Mouse (Mus musculus): Measurements from ENCODE around the gene Pcsk6.

The Pcsk6 gene

DNA sequence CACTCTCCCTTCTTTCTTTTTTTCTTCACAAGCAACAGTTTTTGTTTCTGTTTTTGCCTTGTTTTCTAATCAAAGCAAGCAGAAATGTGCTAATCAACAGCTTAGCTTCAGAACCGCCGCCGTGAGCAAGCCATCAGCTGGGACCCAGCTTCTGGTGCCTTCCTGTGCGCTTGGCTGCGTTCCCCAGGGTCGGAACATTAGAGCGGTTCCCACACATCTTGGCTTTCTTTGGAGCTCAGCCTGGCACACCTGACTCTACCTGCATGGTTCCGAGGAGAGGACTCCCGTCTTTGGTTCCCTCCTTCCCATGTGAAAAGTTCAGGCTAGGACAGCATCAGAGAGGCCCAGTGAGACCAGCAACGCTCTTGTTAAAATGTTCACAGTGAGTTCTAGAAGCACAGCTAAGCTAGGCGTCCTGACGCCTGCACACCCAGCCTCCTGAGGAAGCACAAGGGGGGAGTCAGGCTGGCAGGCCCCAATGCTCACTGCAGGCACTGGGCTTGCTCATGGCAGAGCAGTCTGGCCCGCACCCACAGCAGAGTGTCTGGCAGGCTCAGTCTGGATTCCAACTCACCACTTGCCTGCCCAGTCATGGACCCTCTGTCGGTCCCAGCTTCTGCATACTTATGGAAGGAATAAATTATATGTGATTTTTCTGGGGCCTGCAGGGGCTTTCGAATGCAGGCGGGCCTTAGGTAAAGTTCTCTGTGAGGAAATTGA, 139.7 kb downstream of the Pcsk6 start:
- DNase-seq (ENCODE audit: low spot score): no peak

DNA sequence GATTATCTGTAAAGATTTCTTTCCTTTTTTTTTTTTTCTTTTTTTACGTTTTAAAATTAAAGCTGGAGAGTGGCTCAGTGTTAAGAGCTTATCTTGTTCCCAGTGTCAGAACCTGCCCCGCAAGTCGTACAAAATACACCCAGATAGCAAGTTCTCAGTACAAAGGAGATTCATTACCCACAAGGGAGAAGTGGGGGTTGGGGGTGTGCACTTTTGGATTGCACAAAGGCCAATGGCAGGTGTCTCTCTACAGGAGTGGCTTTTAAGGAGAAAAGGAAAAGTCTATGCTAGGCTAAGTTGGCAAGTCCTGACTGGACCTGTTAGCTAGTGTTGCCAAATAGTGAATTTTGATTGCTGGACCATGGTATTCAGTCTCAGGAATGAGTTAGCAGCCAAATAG, 140.3 kb downstream of the Pcsk6 start:
- DNase-seq (ENCODE audit: low spot score): no peak

GRCm38 (mm10) chr7:66003447-66003846, 141.9 kb downstream of the Pcsk6 start:
- no peak for DNase-seq (ENCODE audit: low spot score)

DNA sequence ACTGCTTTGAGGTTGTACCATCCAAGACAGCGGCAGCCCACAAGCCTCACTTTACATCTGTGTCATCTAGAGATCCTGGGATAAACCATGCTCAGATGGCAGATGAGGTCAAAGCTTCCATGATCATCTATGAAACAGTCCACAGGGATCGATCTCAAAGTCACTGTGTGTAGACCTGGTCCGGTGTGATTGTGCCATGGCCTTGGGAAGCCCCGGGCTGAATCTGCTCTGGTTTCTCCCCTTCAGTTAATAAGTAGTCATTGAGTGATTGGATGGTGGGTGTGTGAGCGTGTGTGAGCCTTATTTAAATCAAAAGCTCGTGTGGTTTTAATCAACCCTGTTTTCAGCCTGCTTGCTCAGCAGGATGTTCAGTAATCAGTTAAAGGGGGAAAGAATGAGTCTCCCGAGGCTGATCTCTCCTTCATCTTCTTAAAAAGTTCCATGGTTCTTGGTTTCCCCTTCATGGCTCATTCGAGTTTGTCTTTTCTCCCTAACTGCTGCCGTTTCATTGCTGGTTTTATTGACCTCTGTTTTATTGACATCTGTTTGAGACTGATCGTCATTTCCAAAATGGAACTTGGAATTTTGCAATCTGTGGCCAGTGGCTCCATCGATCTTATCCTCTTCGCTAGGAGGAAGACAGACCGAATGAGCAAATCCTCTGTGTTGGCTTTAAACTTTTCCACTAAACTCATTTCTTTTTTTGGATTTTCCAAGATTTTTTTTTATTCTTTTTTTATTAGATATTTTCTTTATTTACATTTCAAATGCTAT, 142.5 kb downstream of the Pcsk6 start:
- no peak for DNase-seq (ENCODE audit: low spot score)

DNA sequence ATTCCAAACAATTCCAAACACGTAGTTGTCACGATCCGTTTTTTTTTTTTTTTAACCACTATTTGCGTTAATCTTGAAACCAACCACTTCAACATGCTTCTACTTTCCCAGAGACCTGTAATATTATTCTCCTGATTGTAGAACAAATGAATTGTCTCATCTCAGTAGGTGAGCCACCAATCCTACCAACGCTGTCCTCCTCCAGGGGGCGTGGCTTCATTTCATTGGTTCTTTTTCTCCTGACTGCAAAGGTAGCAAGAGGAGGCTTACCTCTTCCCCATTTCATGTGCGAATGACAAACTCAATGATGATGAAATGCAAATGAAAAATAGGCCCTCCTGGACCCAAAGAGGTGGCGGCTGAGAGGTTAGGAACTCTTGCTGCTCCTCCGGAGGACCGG, 143.5 kb downstream of the Pcsk6 start:
- no peak for DNase-seq (ENCODE audit: low spot score)

GRCm38 (mm10) chr7:66008161-66008891, 146.8 kb downstream of the Pcsk6 start:
- DNase-seq (ENCODE audit: low spot score): no peak

DNA sequence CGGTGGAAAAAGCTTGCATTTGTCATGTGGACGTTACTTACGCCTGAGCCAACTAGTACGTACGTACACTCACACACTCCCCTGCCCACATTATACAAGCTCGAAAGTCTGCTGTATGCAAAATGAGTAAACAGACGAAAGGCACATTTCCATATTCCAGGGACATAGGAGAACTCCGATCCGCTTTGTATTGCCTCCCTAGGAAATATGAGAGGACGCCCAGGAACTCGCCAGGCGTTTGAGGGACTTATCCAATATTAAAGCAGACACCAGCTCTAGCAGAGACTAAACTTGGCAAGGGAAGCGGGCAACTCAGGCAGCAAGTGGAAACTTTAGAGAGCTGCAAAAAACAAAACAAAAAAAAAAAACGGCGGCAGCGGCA, 147.3 kb downstream of the Pcsk6 start:
- DNase-seq (ENCODE audit: low spot score): no peak

DNA sequence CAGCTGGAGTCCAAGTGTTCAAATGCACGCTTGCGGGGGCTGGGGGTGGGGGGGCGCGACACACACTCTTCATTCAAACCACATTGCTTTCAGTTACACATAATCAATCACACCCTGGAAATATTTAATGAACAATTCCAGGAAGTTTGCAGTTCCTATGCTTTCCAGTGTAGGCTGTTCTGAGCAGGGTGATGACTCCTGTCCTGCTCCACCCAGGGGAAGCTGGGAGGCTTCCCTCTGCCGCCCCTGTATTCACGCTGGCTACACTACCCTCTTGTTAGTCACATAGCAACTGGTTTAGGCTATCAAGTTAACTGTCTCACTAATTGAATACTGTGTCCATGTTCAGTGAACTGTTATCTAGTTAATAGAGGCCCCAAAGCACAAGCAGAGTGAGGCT, 149.0 kb downstream of the Pcsk6 start:
- no peak for DNase-seq (ENCODE audit: low spot score)

- DNase-seq (ENCODE audit: low spot score): no peak
Measured at GRCm38 (mm10) chr7:66027747-66028146, 166.2 kb downstream of the Pcsk6 start.

DNA sequence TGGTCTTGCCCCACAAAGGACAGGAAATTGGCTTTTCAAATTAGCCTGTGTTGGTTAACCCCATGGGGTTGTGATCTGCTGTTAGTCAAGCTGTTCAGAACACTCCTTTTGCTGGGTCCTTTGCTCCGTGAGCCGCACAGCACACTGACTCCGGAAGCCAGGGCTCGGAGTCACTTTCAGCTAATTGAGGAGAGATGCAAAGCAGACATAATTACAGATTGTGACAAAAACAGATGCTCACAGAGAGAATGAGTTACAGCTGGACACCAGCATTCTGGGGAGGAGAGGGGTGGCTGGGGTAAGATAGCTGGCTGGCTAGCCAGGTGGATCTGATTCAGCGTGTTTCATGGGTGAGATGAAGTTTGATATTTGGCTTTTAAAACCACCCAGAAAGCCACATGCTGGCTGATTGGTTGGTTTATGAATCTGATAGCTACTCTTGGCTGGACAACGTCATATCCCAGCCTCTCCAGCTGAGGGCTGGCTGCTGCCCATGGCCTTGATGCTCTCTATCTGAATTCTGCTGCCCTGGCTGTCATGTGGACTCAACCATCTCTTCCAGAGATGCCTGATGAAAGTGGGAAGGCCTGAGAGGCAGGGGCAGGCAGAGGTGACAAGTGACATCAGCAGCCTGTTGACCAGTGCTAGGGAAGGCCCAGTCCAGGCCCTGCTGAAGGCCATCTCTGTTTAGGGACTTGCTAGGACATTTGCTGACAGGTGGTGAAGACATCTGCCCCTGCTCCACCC, 167.4 kb downstream of the Pcsk6 start:
- DNase-seq (ENCODE audit: low spot score): no peak

- DNase-seq (ENCODE audit: low spot score): no peak
Measured at GRCm38 (mm10) chr7:66036809-66037208, 175.3 kb downstream of the Pcsk6 start.

- DNase-seq (ENCODE audit: low spot score): no peak
Measured at GRCm38 (mm10) chr7:66038261-66038660, 176.7 kb downstream of the Pcsk6 start.

- DNase-seq (ENCODE audit: low spot score): no peak
Measured at GRCm38 (mm10) chr7:66038730-66039129, 177.2 kb downstream of the Pcsk6 start.

- no peak for DNase-seq (ENCODE audit: low spot score)
Measured at GRCm38 (mm10) chr7:66040026-66040814, 178.7 kb downstream of the Pcsk6 start.

DNA sequence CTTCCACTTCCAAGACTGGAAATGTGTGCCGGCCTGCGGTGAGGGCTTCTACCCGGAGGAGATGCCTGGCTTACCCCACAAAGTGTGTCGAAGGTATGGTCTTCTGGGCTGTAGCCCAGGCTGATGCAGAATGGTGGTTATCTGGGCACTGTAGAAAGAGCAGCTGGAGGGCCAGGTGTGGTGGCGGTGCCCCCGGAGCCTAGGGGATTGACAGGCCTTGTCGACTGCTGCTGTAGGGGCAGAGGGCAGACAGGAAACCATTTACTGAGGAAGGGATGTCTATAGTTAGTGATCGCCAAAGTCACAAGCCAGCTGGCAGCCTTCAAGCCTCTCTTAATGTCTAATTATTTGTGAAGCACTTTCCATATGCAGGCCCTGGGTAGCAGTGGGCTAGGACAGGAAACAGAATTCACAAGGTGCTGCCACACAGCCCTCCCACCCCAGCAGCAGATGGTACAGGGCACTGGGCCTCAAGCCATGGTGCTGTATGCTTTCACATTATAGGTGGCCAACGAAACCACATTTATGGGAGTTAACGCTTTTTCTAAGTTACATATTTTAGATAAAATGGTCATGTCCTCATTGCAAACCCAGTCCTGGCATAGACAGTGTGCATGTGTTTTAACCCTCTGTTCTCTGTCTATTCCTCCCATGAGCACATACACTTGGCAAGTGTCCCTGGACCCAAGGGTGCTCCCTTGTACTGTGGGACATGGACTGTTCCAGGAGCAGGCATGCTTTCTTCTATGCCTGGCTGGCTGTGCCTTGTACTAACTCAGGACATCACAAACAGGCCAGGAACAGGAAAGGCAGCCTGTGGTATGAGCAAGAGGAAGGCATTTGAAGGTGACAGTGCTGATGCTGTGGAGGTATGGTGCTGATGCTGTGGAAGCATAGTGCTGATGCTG, 182.3 kb downstream of the Pcsk6 start, which contains the start of gene Gm45213:
TSS of gene Gm45213 (plus strand) at position 51 of the 908 bp plus-strand sequence.
- DNase-seq (ENCODE audit: low spot score): no peak

GRCm38 (mm10) chr7:66044617-66045016, 183.1 kb downstream of the Pcsk6 start:
- no peak for DNase-seq (ENCODE audit: low spot score)

DNA sequence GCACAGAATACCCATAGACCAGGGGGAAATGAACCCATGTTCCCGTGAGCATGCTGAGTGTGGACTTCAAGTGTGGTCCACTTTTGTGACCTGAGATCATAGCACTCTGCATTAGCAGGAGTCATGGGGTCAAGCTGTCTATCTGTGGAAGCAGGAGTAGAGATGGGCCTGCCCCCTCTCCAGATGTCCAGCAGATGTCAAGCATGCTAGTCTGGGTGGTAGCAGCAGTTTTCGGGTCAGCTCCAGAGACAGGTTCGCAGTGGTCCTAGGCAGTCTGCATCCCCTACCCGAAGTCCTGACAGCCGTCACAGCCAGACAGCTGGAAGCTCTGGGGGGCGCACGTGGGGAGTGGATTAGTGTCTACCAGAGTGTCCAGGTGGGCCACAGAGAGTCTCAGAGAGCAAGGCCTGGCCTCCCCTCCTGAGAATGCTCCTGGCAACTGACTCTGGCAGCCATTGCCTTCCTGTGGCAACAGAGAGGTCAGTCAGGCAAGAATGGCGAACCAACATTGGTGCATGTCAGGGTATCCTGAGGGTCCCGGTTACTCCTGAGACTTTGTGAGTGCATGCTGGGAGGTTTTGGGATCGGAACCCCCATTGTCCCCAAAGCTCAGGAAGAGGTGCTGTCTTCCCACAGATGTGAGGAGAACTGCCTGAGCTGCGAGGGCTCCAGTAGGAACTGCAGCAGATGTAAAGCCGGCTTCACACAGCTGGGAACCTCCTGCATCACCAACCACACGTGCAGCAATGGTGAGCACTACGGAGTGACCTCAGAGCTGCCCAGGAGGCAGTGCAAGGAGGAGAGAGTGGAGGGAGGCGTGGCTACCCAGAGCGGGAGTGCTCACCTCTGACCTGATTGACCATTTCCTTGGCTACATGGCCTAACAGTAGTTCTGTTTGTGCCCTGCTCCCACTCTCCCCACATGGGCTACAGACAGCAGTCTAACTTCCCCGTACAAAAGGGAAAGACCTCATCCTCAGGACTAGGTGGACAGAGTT, 185.7 kb downstream of the Pcsk6 start:
- no peak for DNase-seq (ENCODE audit: low spot score)

- no peak for DNase-seq (ENCODE audit: low spot score)
Measured at GRCm38 (mm10) chr7:66047975-66048374, 186.4 kb downstream of the Pcsk6 start.
